Mouse (Mus musculus): ENCODE measurements around the gene 1190005I06Rik. TPM values are rescaled to one million over a fixed set of nuclear protein-coding genes. Genes with fewer than 3 reads are reported as not detected.

Gene 1190005I06Rik
- total RNA-seq (2021): 1 to 10 TPM; 5.2 to 7.1 TPM

DNA sequence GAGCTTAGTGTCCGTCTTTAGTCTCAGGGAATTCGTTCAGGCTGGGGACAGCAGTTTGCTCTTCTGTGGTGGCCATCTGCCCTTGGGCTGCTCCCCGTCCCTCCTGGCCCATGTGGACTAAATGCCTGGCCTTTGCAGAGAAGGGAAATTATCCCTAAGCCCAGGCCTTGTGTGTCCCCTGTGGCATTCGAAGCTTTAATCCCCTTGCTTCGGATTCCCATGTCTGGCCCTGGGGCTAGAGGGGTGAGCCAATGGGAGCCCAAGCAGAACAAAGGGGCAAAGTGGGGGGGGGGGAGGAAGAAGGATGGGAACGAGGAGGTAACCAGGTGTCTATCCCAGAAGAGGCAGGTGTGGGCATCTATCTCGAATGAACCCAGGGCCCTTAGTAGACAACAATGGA is at the start of gene 1190005I06Rik:
1190005I06Rik (minus strand) TSS at position 101 of the 400 bp plus-strand sequence.
- no peak for DNase-seq (ENCODE audit: extremely low spot score in 1 of 2, low spot score in 2 of 2)
- intact Hi-C loops (cut with DNase I): no loop called here

DNA sequence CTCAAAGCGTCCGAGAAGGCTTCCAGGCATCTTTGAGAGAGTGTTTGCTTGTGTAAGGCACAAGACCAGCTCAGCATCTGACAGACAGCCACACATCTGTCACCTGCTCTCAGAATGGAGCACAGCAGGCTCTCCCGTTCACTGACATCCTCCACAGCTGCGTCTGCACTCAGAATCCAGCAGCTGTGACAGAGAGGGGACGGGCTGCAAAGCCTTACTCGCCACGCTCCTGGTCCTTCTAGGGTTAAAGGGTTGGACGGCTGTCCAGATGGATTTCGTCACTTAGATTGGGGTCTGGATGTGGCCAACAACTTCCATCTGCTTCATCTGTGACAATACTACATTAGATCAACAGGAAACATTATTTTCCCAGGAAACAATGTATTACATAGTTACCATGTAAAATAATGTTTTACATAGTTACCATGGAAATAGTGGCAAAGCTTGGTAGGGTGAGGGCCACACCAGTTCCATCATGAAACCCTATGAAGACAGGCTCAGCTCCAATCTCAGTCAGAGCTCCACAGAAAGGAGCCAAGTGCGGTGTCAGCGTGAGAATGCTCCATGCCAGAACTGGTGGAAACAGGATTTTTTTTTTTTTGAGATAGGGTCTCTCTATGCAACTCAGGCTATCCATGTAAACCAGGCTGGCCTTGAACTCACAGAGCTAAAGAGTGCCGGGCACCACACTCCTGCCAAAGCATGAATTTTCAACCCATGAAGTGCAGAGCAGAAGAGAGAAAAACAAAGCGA is 49.1 kb upstream of the 1190005I06Rik start:
- no peak for DNase-seq (ENCODE audit: extremely low spot score in 1 of 2, low spot score in 2 of 2)
- intact Hi-C loops (cut with DNase I): no loop called here

DNA sequence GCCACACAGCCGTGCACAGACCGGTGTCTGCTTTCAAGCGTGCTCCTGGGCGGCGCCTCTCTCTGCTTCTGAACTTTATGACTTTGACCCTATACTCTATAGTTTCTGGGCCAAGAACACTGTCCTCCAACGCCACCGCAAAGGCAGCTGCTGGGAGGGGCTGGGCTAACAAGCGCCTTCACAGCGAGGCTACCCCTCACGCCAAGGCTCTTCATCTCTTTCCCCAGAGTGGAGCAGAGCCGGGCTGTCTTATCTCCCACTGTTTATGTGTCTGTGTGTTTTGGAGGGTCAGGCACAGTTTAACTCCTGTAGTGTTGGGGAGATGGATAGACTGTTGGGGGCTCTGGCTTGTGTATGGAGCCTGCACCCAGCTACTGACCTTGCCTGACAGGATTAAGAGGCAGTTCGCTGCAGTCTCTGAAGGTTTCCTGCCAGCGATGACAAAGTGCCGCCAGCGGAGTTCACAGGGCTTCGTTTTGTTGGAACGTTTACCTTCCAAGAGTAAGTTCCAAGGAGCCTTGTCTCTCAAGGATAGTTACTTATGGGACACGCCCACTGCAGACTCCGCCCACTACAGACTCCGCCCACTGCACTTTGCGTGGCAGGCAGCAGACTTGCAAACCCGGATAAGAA is 46.5 kb upstream of the 1190005I06Rik start:
- intact Hi-C loops (cut with DNase I): no loop called here
- no peak for DNase-seq (ENCODE audit: extremely low spot score in 1 of 2, low spot score in 2 of 2)

DNA sequence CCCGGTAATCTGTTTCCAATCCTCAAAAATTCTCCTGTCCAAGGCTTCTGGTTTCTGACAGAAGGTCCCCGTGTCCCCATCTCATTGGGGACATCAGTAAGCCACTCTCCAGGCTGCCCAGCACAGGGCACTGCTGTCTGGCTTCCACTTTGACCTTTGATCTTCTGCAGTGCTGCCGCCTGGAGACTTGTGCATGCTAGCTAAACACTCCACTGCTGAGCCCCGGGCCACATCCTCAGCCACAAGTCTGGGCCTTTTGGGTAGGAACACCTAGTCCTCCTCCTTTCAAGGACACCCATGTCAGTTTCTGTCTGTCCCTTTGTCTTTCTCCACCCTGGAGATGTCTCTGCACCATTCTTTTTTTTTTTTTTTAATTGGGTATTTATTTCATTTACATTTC is 45.5 kb upstream of the 1190005I06Rik start:
- intact Hi-C loops (cut with DNase I): no loop called here
- no peak for DNase-seq (ENCODE audit: extremely low spot score in 1 of 2, low spot score in 2 of 2)

- no peak for DNase-seq (ENCODE audit: extremely low spot score in 1 of 2, low spot score in 2 of 2)
- intact Hi-C loops (cut with DNase I): no loop called here
These were observed 41.1 kb upstream of the 1190005I06Rik start for GRCm38 (mm10) chr8:120688511-120688910.

GRCm38 (mm10) chr8:120687786-120688185 is 40.4 kb upstream of the 1190005I06Rik start:
- intact Hi-C loops (cut with DNase I): no loop called here
- DNase-seq (ENCODE audit: extremely low spot score in 1 of 2, low spot score in 2 of 2): no peak

GRCm38 (mm10) chr8:120686576-120686975 is 39.1 kb upstream of the 1190005I06Rik start:
- DNase-seq (ENCODE audit: extremely low spot score in 1 of 2, low spot score in 2 of 2): no peak

DNA sequence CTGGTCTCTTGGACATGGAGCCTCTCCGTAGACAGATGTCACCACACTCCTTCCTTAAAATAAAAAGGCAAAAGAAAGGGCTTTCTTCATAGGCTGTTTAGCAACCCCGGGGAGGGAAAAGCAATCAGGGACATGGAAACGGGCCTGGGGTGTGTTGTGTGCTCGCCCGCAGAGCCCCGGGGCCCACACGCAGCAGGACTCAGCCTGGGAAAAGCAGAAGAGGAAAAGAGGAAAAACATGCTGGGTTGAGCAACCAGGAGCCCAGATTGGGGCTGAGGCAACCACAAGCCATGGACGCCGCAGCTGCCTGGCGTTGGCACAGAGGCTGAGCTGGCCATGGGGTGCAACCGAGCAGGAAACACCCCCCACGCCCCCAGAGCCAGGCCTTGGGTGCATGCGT is 38.6 kb upstream of the 1190005I06Rik start:
- DNase-seq (ENCODE audit: extremely low spot score in 1 of 2, low spot score in 2 of 2): peak in 1 of 2 experiments; percentile 52
- intact Hi-C loops (cut with DNase I): no loop called here

More at GRCm38 (mm10) chr8:120686576-120686975, 39.1 kb upstream of the 1190005I06Rik start:
- intact Hi-C loops (cut with DNase I): no loop called here

DNA sequence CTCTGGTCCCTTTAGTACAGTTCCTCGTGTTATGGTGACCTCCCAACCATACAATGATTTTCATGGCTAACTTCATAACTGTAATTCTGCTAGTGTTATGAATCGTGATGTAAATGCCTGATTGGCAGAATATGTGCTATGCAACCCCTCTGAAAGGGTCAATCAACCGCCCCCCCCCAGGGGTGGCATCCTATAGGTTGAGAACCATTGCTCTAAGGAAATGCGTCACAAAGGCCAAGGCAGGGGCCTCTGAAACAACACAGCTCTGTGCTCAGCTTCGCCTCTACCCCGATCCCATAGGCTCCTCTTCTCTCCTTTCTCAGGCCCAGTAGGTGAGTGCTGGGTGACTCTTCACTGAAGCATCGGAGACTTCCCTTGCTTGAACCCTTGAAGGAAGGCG is 38.2 kb upstream of the 1190005I06Rik start:
- intact Hi-C loops (cut with DNase I): no loop called here
- no peak for DNase-seq (ENCODE audit: extremely low spot score in 1 of 2, low spot score in 2 of 2)

GRCm38 (mm10) chr8:120685097-120685496 is 37.7 kb upstream of the 1190005I06Rik start:
- intact Hi-C loops (cut with DNase I): no loop called here
- no peak for DNase-seq (ENCODE audit: extremely low spot score in 1 of 2, low spot score in 2 of 2)

- DNase-seq (ENCODE audit: extremely low spot score in 1 of 2, low spot score in 2 of 2): no peak
- intact Hi-C loops (cut with DNase I): loop anchor here (5.0 kb wide), 2 partner anchors 53 to 408 kb away; partner anchors contain the start of gene Irf8
These were observed 36.6 kb upstream of the 1190005I06Rik start for GRCm38 (mm10) chr8:120684082-120684481.

DNA sequence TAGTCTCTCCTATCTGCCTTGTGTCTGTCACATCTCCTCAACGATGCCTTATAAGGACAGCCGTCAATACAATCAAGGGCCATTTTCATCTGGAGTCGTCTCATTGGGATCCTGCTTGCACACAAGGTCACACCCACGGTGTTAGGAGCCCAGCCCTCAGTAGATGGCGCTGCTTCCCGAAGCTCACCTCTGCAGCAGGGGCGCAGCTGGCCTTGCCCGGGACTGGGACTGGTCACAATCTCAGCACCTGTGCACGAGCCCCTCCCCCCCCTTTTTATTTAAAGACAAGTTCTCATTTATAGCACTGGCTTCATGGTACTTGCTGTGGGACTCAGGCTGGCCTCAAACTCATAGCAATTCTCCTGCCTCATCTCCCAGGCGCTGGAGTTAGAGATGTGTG is 36.2 kb upstream of the 1190005I06Rik start:
- peak in 1 of 2 experiments; percentile 75 for DNase-seq (ENCODE audit: extremely low spot score in 1 of 2, low spot score in 2 of 2)
- intact Hi-C loops (cut with DNase I): loop anchor here (5.0 kb wide), 2 partner anchors 54 to 409 kb away; partner anchors contain the start of gene Irf8

DNA sequence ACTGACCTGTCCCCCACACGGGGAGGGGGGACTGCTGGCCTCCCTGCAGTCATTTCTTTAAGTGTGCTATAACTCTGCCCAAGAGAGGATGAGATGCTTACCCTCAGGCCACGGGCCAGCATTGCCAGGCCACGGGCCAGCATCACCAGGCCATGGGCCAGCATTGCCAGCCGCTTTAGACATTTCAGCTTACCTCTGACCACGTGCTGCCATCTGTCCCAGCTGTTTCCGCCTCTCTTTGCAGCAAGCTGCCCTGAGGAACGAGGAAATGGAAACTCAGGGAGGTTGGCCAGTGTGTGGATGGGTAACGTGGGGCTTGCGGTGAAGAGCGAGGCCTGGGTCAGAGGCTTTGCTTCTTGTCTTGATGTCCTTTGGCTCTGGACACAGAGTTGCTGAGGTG is 33.7 kb upstream of the 1190005I06Rik start:
- DNase-seq (ENCODE audit: extremely low spot score in 1 of 2, low spot score in 2 of 2): no peak
- intact Hi-C loops (cut with DNase I): loop anchor here (5.0 kb wide), 2 partner anchors 56 to 411 kb away; partner anchors contain the start of gene Irf8

DNA sequence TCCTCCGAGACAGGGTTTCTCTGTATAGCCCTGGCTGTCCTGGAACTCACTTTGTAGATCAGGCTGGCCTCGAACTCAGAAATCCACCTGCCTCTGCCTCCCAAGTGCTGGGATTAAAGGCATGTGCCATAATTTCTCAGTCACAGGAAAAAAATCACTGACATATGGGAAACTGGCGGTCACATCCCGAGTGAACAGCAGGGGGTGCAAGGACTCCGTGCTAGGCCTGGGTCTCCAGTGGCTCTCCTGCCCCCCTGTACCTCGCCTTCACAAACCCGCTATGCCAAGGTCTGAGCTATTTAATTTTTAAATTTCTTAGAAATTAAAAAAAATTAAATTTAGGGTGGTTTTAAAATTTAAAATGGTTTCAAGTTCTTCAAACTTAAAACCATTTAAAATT is 33.0 kb upstream of the 1190005I06Rik start:
- peak in 1 of 2 experiments; percentile 61 for DNase-seq (ENCODE audit: extremely low spot score in 1 of 2, low spot score in 2 of 2)
- intact Hi-C loops (cut with DNase I): loop anchor here (1.0 to 5.0 kb wide), 3 partner anchors 57 to 412 kb away; partner anchors contain the start of gene Irf8

- intact Hi-C loops (cut with DNase I): loop anchor here (1.0 to 5.0 kb wide), 3 partner anchors 57 to 412 kb away; partner anchors contain the start of gene Irf8
- DNase-seq (ENCODE audit: extremely low spot score in 1 of 2, low spot score in 2 of 2): no peak
These were observed 32.4 kb upstream of the 1190005I06Rik start for GRCm38 (mm10) chr8:120679629-120680387.

- DNase-seq (ENCODE audit: extremely low spot score in 1 of 2, low spot score in 2 of 2): peak; percentile 76 to 88
- intact Hi-C loops (cut with DNase I): no loop called here
These were observed 31.0 kb upstream of the 1190005I06Rik start for GRCm38 (mm10) chr8:120678447-120678846.

DNA sequence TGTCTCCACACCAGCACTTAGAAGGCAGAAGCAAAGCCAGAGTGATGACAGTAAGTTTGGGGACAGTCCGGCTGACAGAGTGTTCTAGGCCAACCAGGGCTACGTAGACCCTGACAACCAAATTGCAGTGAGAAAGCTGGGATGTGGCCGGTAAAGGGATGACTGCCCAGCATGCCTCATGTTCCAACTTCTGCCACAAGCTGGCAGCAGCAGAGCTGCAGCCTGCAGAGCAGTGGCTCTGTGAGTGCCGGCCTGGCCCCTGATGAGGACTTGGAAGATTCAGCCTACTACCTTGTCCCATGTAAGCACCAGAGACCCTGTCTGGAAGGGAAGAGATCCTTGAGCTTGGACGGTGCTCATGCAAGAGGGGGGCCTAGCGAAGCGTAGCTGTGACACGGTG is 28.3 kb upstream of the 1190005I06Rik start:
- intact Hi-C loops (cut with DNase I): no loop called here
- no peak for DNase-seq (ENCODE audit: extremely low spot score in 1 of 2, low spot score in 2 of 2)

DNA sequence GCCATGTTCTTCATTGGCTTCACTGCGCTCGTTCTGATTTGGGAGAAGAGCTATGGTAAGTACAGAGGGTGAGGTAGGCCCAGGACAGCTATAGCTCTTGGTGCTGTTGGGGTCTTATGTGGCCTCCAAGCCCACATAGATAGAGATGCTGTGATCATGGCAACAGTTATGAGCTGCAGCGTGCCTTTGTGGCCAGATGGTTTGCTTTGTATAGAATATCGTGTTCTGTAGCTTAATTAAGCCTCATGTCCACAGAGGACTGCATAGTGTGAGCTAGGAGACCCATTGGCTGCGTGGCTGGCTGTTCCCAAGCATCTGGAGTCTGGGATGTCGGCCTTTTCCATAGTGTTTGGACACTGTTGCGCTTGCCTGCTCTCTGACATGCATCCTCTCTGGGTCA is 25.9 kb upstream of the 1190005I06Rik start:
- intact Hi-C loops (cut with DNase I): no loop called here

GRCm38 (mm10) chr8:120672626-120673229 is 25.3 kb upstream of the 1190005I06Rik start:
- DNase-seq (ENCODE audit: extremely low spot score in 1 of 2, low spot score in 2 of 2): no peak

More for the DNA sequence above, 25.9 kb upstream of the 1190005I06Rik start:
- DNase-seq (ENCODE audit: extremely low spot score in 1 of 2, low spot score in 2 of 2): no peak

More at GRCm38 (mm10) chr8:120672626-120673229, 25.3 kb upstream of the 1190005I06Rik start:
- intact Hi-C loops (cut with DNase I): no loop called here
